Mouse (Mus musculus) cortical plate, adult 2 months (tissue): ENCODE data around the gene C77080.

ENCODE experiments used
- CTCF ChIP-seq: fragments of 200-500 bp; IDR thresholded peaks from 2 replicates; pipeline ENCODE4 v1.5.1; 2011; ENCODE audit warnings: mild to moderate bottlenecking, control low read depth, low read length; ENCODE audit not compliant: insufficient read depth; ENCODE audit errors: extremely low read depth
- POLR2A ChIP-seq: fragments of 200-500 bp; IDR thresholded peaks from 2 replicates; pipeline ENCODE4 v1.6.1; 2011; ENCODE audit warnings: mild to moderate bottlenecking, low read length, control low read depth; ENCODE audit not compliant: insufficient read depth; ENCODE audit errors: extremely low read depth

GRCm38 (mm10) chr4:129188041-129188659, 73.1 kb downstream of the C77080 start:
- TF ChIP-seq CTCF (no peak), POLR2A (no peak)
